ENCODE assay signal across 18 mouse cellular contexts in the genomic region with DNA sequence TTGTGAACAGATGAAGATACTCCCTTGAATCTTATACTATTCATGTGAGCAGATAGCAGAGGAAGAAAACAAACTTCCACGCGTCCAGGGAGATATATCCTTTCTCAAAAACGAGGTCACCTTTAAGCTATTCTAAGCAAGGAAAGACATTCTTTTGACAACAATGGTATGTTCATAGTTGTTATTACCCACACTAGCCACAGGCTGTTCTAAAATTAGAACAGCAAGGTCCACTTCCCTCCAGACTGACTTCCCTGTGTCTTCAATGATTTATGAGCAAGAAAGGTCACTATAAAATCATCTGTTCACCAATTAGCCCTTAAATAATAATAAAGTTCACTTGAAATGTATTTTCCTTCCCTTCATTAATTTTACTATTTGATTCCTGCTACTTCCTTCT.
DNase-seq lines count a peak whose midpoint lies in the region; ATAC-seq and TF ChIP-seq lines count a peak whose summit lies in the region.
"Had no signal": no experiment of that assay in that cellular context is flagged by ENCODE, and none has a peak within 500 bp of the region (broad histone marks: within the 10 kb centered on the region; RNA-seq: fewer than 3 reads in every experiment).

No protein-coding gene starts in this region.

- no peaks in the 10 kb centered on the region for H3K27me3 ChIP-seq in heart, adult 2 months (ENCODE audit: control insufficient read depth, insufficient read depth, low read length)
- no peaks in the 10 kb centered on the region for H3K27me3 ChIP-seq in heart, embryonic 11.5 days (ENCODE audit: control insufficient read depth, insufficient read depth, low read length)
- H3K27me3 ChIP-seq in kidney, embryonic 15.5 days: no peaks in the 10 kb centered on the region
- H3K27me3 ChIP-seq in thymus, adult 2 months (ENCODE audit: control insufficient read depth, insufficient read depth, low read length): no peaks in the 10 kb centered on the region
- H3K27me3 ChIP-seq: CH12.LX; embryonic facial prominence, embryonic 12.5 days; forebrain, embryonic 15.5 days; hindbrain, embryonic 13.5 days had no signal

- intact Hi-C loops in heart, adult 2 months (cut with DNase I): loop anchor here (10.0 kb wide), 1 partner anchor 265 kb away; a partner anchor contains a TSS

- no peaks in the 10 kb centered on the region for H3K4me1 ChIP-seq in heart, adult 2 months (ENCODE audit: control insufficient read depth, insufficient read depth, low read length)
- peaks cover 3% of the 10 kb centered on the region; the same call in 1 of the 2 replicates for H3K4me1 ChIP-seq in heart, embryonic 11.5 days (ENCODE audit: control insufficient read depth, insufficient read depth, low read length)
- no peaks in the 10 kb centered on the region for H3K4me1 ChIP-seq in kidney, embryonic 15.5 days
- H3K4me1 ChIP-seq in thymus, adult 2 months (replicated peaks; ENCODE audit: control insufficient read depth, insufficient read depth, low read length): no peaks in the 10 kb centered on the region
- H3K4me1 ChIP-seq: embryonic facial prominence, embryonic 12.5 days; forebrain, embryonic 15.5 days; hindbrain, embryonic 13.5 days had no signal

- TF ChIP-seq EP300 in heart, adult 2 months (IDR thresholded peaks at IDR 0.05; ENCODE audit: insufficient read depth, low read depth, low read length): no peak

- no peak overlapping the region for H3K4me2 ChIP-seq in heart, embryonic 11.5 days
- no peak overlapping the region for H3K4me2 ChIP-seq in kidney, embryonic 15.5 days
- H3K4me2 ChIP-seq: embryonic facial prominence, embryonic 12.5 days; forebrain, embryonic 15.5 days; hindbrain, embryonic 13.5 days had no signal

- no peaks in the 10 kb centered on the region for H3K9me3 ChIP-seq in heart, embryonic 11.5 days (replicated peaks; ENCODE audit: control insufficient read depth, low read length)
- no peaks in the 10 kb centered on the region for H3K9me3 ChIP-seq in kidney, embryonic 15.5 days (replicated peaks)
- H3K9me3 ChIP-seq: embryonic facial prominence, embryonic 12.5 days; forebrain, embryonic 15.5 days; hindbrain, embryonic 13.5 days had no signal

- H3K79me2 ChIP-seq in heart, adult 2 months (replicated peaks; ENCODE audit: control insufficient read depth, insufficient read depth, low read length): no peaks in the 10 kb centered on the region

- TF ChIP-seq POLR2A in heart, adult 2 months (IDR thresholded peaks at IDR 0.05; ENCODE audit: insufficient read depth, low read depth, low read length): no peak
- TF ChIP-seq POLR2A in thymus, adult 2 months (IDR thresholded peaks at IDR 0.05; ENCODE audit: control insufficient read depth, extremely low read depth, insufficient read depth, low read length, poor library complexity): no peak

- no peak overlapping the region for H3K9ac ChIP-seq in heart, adult 2 months (ENCODE audit: low read depth, low read length)
- H3K9ac ChIP-seq in heart, embryonic 11.5 days (ENCODE audit: low read depth, low read length): no peak overlapping the region
- no peak overlapping the region for H3K9ac ChIP-seq in kidney, embryonic 15.5 days
- H3K9ac ChIP-seq: embryonic facial prominence, embryonic 12.5 days; forebrain, embryonic 15.5 days; hindbrain, embryonic 13.5 days had no signal

- 0 out of 2 replicates have a peak, but pooled peaks have one; percentile 22 for TF ChIP-seq CTCF in heart, adult 2 months (IDR thresholded peaks at IDR 0.05)
- no peak for TF ChIP-seq CTCF in thymus, adult 2 months (IDR thresholded peaks at IDR 0.05; ENCODE audit: borderline replicate concordance, control insufficient read depth, extremely low read depth, insufficient read depth, low read length, poor library complexity)

- no peak for ATAC-seq in heart, embryonic 11.5 days (replicated peaks; ENCODE audit: insufficient number of reproducible peaks, low FRiP score, low TSS enrichment)
- 0 out of 2 replicates have a peak, but pooled peaks have one; percentile 36 for ATAC-seq in kidney, embryonic 15.5 days (replicated peaks; ENCODE audit: low FRiP score)
- peak; percentile 84 for ATAC-seq in granulocyte monocyte progenitor cell, adult 5-6 weeks (replicated peaks; ENCODE audit: poor library complexity, severe bottlenecking)
- ATAC-seq: forebrain, embryonic 15.5 days; hindbrain, postnatal 0 days had no signal

- no peaks in the 10 kb centered on the region; the same call in 1 of the 2 replicates for H3K36me3 ChIP-seq in heart, adult 2 months (ENCODE audit: control insufficient read depth, insufficient read depth, low read length)
- no peaks in the 10 kb centered on the region for H3K36me3 ChIP-seq in heart, embryonic 11.5 days (ENCODE audit: control insufficient read depth, insufficient read depth, low read length)
- H3K36me3 ChIP-seq in kidney, embryonic 15.5 days: no peaks in the 10 kb centered on the region
- no peaks in the 10 kb centered on the region for H3K36me3 ChIP-seq in thymus, adult 2 months (ENCODE audit: control insufficient read depth, insufficient read depth, low read length)
- H3K36me3 ChIP-seq: embryonic facial prominence, embryonic 12.5 days; forebrain, embryonic 15.5 days; hindbrain, embryonic 13.5 days had no signal

- DNase-seq in heart, adult 2 months: no peak
- DNase-seq in kidney, postnatal 25 days: no peak
- no peak for DNase-seq in spleen, postnatal 36 days (ENCODE audit: low spot score in 2 of 2)
- DNase-seq in thymus, adult 2 months: no peak
- DNase-seq: adrenal gland, adult 8-10 months; adrenal gland, postnatal 36 days; cerebellum, adult 2 months; cerebellum, postnatal 14 days; gastrocnemius, postnatal 36 days; heart, postnatal 4 days had no signal

- 6% methylated on average over 3 of the region's 3 CpGs for WGBS in heart, adult 2 months
- 25% methylated on average over 3 of the region's 3 CpGs for WGBS in heart, embryonic 11.5 days (ENCODE audit: insufficient replicate concordance)
- WGBS in kidney, embryonic 15.5 days: 50% methylated on average over 3 of the region's 3 CpGs
- WGBS in thymus, adult 2 months: 26% methylated on average over 3 of the region's 3 CpGs

- H3K27ac ChIP-seq in heart, adult 2 months: no peak overlapping the region
- no peak overlapping the region for H3K27ac ChIP-seq in heart, embryonic 11.5 days (ENCODE audit: low read depth, low read length)
- H3K27ac ChIP-seq in kidney, embryonic 15.5 days: no peak overlapping the region
- H3K27ac ChIP-seq in thymus, adult 2 months (ENCODE audit: control insufficient read depth, insufficient read depth, low read length): no peak overlapping the region
- H3K27ac ChIP-seq: embryonic facial prominence, embryonic 12.5 days; forebrain, embryonic 15.5 days; hindbrain, embryonic 13.5 days; hindbrain, postnatal 0 days had no signal

- H3K4me3 ChIP-seq in heart, adult 2 months: no peak overlapping the region
- H3K4me3 ChIP-seq in heart, embryonic 11.5 days (ENCODE audit: low read depth, low read length): no peak overlapping the region
- H3K4me3 ChIP-seq in kidney, embryonic 15.5 days (replicated peaks): no peak overlapping the region
- no peak overlapping the region for H3K4me3 ChIP-seq in thymus, adult 2 months (ENCODE audit: control insufficient read depth, insufficient read depth, low read length)
- H3K4me3 ChIP-seq: embryonic facial prominence, embryonic 12.5 days; forebrain, embryonic 15.5 days; hindbrain, embryonic 13.5 days had no signal
